Mouse (Mus musculus) heart, adult 2 months (tissue): ENCODE results near the gene Pcmt1.

ENCODE experiments used
- EP300 ChIP-seq: fragments of 200-500 bp; IDR thresholded peaks from 2 replicates; pipeline ENCODE4 v1.6.1; 2011; ENCODE audit warnings: low read depth, low read length, control low read depth; ENCODE audit not compliant: insufficient read depth
- POLR2A ChIP-seq: fragments of 200-500 bp; IDR thresholded peaks from 2 replicates; pipeline ENCODE4 v1.6.1; 2011; ENCODE audit warnings: mild to moderate bottlenecking, low read depth, low read length, control low read depth; ENCODE audit not compliant: insufficient read depth

DNA sequence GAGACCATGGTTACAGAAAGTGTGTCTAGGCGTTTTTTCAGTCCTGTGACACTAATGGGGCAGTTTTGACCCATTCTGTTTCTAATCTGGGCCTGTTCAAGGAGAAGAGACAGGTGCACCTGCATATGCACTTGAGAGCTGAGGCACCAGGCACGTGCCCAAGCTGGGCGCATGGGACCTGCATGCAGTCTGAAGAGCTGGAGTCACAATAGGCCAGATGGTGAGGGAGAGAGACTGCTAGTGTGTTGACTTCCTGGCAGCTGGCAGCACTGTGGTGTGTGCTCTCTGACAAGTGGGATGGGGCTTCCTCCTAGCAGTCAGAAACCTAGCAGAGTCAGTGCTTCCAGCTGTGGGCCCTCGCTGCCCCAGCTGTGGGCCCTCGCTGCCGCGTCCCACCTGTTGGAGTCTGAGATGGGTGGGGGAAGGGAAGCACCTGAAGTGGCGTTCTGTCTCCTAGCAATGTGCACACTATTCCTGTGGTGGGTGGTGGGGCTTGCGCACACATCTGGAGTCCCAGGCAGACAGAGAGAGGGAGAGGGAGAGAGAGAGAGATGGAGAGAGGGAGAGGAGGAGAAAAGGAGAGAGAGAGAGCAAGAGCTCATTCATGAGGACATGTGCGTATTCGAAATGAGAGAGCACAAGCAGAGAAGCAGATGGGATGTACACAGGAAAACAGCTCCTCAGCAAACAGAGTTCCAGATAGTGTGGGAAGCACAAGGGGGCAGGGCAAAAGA is 98.6 kb downstream of the Pcmt1 start:
- TF ChIP-seq EP300, result no peak
- no peak for TF ChIP-seq POLR2A
